Mouse (Mus musculus) erythroblast, embryonic 14.5 days (primary cell): Measurements from ENCODE around the gene Dnajb3. TPM values are rescaled to one million over a fixed set of nuclear protein-coding genes. Genes with fewer than 3 reads are reported as not detected.
"Not testable (repeated sequence)": the region's sequence is repeated elsewhere in the genome, so short reads cannot be mapped to it uniquely, and the experiment has no call there.

Source experiments
- H3K27me3 ChIP-seq: 2 replicates; pipeline ENCODE4 v1.6.1; 2012; ENCODE audit warnings: inconsistent platforms; ENCODE audit not compliant: control insufficient read depth
- H3K36me3 ChIP-seq: 2 replicates; pipeline ENCODE4 v1.6.1; 2012; ENCODE audit warnings: mild to moderate bottlenecking, inconsistent platforms; ENCODE audit not compliant: control insufficient read depth
- H3K4me1 ChIP-seq: 2 replicates; pipeline ENCODE4 v1.6.1; 2012; ENCODE audit warnings: inconsistent platforms; ENCODE audit not compliant: control insufficient read depth
- H3K4me3 ChIP-seq: replicated peaks from 2 replicates; pipeline ENCODE3; 2012; ENCODE audit warnings: moderate library complexity, mild to moderate bottlenecking, inconsistent platforms
- H3K9me3 ChIP-seq: 2 replicates; pipeline ENCODE4 v1.6.1; 2012; ENCODE audit warnings: low read length, inconsistent platforms, mixed read lengths; ENCODE audit not compliant: control insufficient read depth
- GATA1 ChIP-seq: IDR thresholded peaks from 2 replicates; pipeline ENCODE4 v1.6.1; 2012; ENCODE audit warnings: low read length, inconsistent platforms, mixed read lengths
- TAL1 ChIP-seq: IDR thresholded peaks from 3 replicates; pipeline ENCODE4 v1.6.1; 2012; ENCODE audit warnings: low read length, inconsistent platforms, mixed read lengths
- polyA plus RNA-seq: library from polyadenylated mRNA; stranded (reverse); fragments of >175 nt; gene quantifications from 2 replicates; pipeline ENCODE4 v1.2.3, GENCODE M21; 2012

The Dnajb3 gene
- polyA plus RNA-seq, 1 experiment, result 5.5 TPM

GRCm38 (mm10) chr1:88186325-88186935 lies 19.2 kb downstream of the Dnajb3 start:
- Histone ChIP-seq H3K4me1 (no peaks in the 10 kb centered on the region), H3K36me3 (no peaks in the 10 kb centered on the region), H3K9me3 (no peaks in the 10 kb centered on the region), H3K4me3 (no peak overlapping the region), H3K27me3 (peaks cover 2% of the 10 kb centered on the region; the same call in 1 of the 2 replicates)
- TF ChIP-seq GATA1 (no peak), TAL1 (no peak)

- no peaks in the 10 kb centered on the region; the same call in 1 of the 2 replicates for H3K36me3 ChIP-seq
- no peaks in the 10 kb centered on the region for H3K4me1 ChIP-seq
- peaks cover 22% of the 10 kb centered on the region for H3K9me3 ChIP-seq
- H3K4me3 ChIP-seq, result no peak overlapping the region
- no peaks in the 10 kb centered on the region for H3K27me3 ChIP-seq
- TF ChIP-seq GATA1 (no peak), TAL1 (no peak)
These were observed 25.9 kb downstream of the Dnajb3 start for GRCm38 (mm10) chr1:88179657-88180056.

GRCm38 (mm10) chr1:88172190-88172589 lies 33.4 kb downstream of the Dnajb3 start:
- not testable (repeated sequence) for H3K4me1 ChIP-seq, H3K4me3 ChIP-seq, H3K27me3 ChIP-seq, H3K36me3 ChIP-seq
- peaks cover 15% of the 10 kb centered on the region for H3K9me3 ChIP-seq

- TF ChIP-seq GATA1 (no peak), TAL1 (no peak)
- H3K27me3 ChIP-seq, result no peaks in the 10 kb centered on the region
- H3K4me3 ChIP-seq, result no peak within 1 kb of the TSS
These were observed 39.9 kb downstream of the Dnajb3 start, which contains the start of gene Ugt1a5 for GRCm38 (mm10) chr1:88165711-88166110. TSS of gene Ugt1a5 (plus strand) at chr1:88166012.

GRCm38 (mm10) chr1:88158430-88158829 lies 47.2 kb downstream of the Dnajb3 start:
- TF ChIP-seq GATA1 (no peak), TAL1 (no peak)
- Histone ChIP-seq H3K9me3 (no peaks in the 10 kb centered on the region), H3K36me3 (no peaks in the 10 kb centered on the region), H3K4me3 (no peak overlapping the region), H3K27me3 (no peaks in the 10 kb centered on the region), H3K4me1 (no peaks in the 10 kb centered on the region)

More at GRCm38 (mm10) chr1:88165711-88166110, 39.9 kb downstream of the Dnajb3 start, which contains the start of gene Ugt1a5:
- no peaks in the 10 kb centered on the region for H3K36me3 ChIP-seq
- H3K9me3 ChIP-seq, result no peaks in the 10 kb centered on the region
- no peaks in the 10 kb centered on the region for H3K4me1 ChIP-seq

Other genes starting within 250 kb of the Dnajb3 start
- 0.02 and 0.03 TPM in 2 replicates for gene Usp40, start 197.2 kb downstream of the Dnajb3 start, polyA plus RNA-seq
- gene Ugt1a10, start 150.4 kb downstream of the Dnajb3 start, polyA plus RNA-seq, result 0.04 TPM in 1 of 2 replicates, not detected in the other
- not detected in 2 replicates for gene Ugt1a9, start 135.0 kb downstream of the Dnajb3 start, polyA plus RNA-seq
- not detected in 2 replicates for gene Ugt1a8, start 118.0 kb downstream of the Dnajb3 start, polyA plus RNA-seq
- 0.06 TPM in 1 of 2 replicates, not detected in the other for gene Ugt1a7c, start 110.7 kb downstream of the Dnajb3 start, polyA plus RNA-seq
- gene Ugt1a6b, start 102.5 kb downstream of the Dnajb3 start, polyA plus RNA-seq, result not detected in 2 replicates
- not detected in 2 replicates for gene Ugt1a6a, start 71.0 kb downstream of the Dnajb3 start, polyA plus RNA-seq
- not detected in 2 replicates for gene Ugt1a5, start 39.8 kb downstream of the Dnajb3 start, polyA plus RNA-seq
- not detected in 2 replicates for gene Ugt1a2, start 5.2 kb downstream of the Dnajb3 start, polyA plus RNA-seq
- gene Ugt1a1, start 6.2 kb upstream of the Dnajb3 start, polyA plus RNA-seq, result 0.02 TPM in 1 of 2 replicates, not detected in the other
- gene Mroh2a, start 21.2 kb upstream of the Dnajb3 start, polyA plus RNA-seq, result not detected in 2 replicates
- gene Hjurp, start 71.9 kb upstream of the Dnajb3 start, polyA plus RNA-seq, result 1.1 and 2.2 TPM in 2 replicates
- not detected in 2 replicates for gene Trpm8, start 71.9 kb upstream of the Dnajb3 start, polyA plus RNA-seq
- not detected in 2 replicates for gene Spp2, start 201.2 kb upstream of the Dnajb3 start, polyA plus RNA-seq